Mouse (Mus musculus) ES-Bruce4 (cell line): ENCODE measurements around the gene Phospho2. TPM values are rescaled to one million over a fixed set of nuclear protein-coding genes. Genes with fewer than 3 reads are reported as not detected.
"Not testable (repeated sequence)": the region's sequence is repeated elsewhere in the genome, so short reads cannot be mapped to it uniquely, and the experiment has no call there.

Source experiments
- H3K27ac ChIP-seq: 2 replicates; pipeline ENCODE4 v1.5.1; 2012; ENCODE audit warnings: low read length, inconsistent platforms; ENCODE audit not compliant: insufficient read depth
- H3K27me3 ChIP-seq: 2 replicates; pipeline ENCODE4 v1.6.1; 2012; ENCODE audit warnings: mild to moderate bottlenecking, low read length, inconsistent platforms; ENCODE audit not compliant: control insufficient read depth, poor library complexity, insufficient read depth, severe bottlenecking
- H3K36me3 ChIP-seq: 2 replicates; pipeline ENCODE4 v1.6.1; 2012; ENCODE audit warnings: inconsistent platforms, mild to moderate bottlenecking, low read length, moderate library complexity; ENCODE audit not compliant: control insufficient read depth, poor library complexity, insufficient read depth, severe bottlenecking
- H3K4me1 ChIP-seq: one replicate; pipeline ENCODE4 v1.8.1; 2011; ENCODE audit warnings: low read length; ENCODE audit not compliant: control insufficient read depth, insufficient read depth
- H3K4me3 ChIP-seq: 2 replicates; pipeline ENCODE4 v1.5.1; 2011; ENCODE audit warnings: low read depth, mild to moderate bottlenecking, low read length
- H3K9ac ChIP-seq: 2 replicates; pipeline ENCODE4 v1.6.1; 2012; ENCODE audit warnings: low read depth, mild to moderate bottlenecking, inconsistent platforms; ENCODE audit not compliant: poor library complexity, severe bottlenecking
- H3K9me3 ChIP-seq: replicated peaks from 2 replicates; pipeline ENCODE4 v1.6.1; 2012; ENCODE audit warnings: mild to moderate bottlenecking, low read length, inconsistent platforms; ENCODE audit not compliant: control insufficient read depth, poor library complexity, insufficient read depth, severe bottlenecking
- CTCF ChIP-seq: IDR thresholded peaks from one replicate; pipeline ENCODE4 v1.8.1; 2011; ENCODE audit warnings: low read depth, low read length
- EP300 ChIP-seq: IDR thresholded peaks from 2 replicates; pipeline ENCODE4 v1.6.1; 2011; ENCODE audit warnings: low read depth, low read length; ENCODE audit not compliant: insufficient read depth
- POLR2A ChIP-seq: IDR thresholded peaks from one replicate; pipeline ENCODE4 v1.8.1; 2011; ENCODE audit warnings: low read length; ENCODE audit not compliant: insufficient read depth
- polyA plus RNA-seq: library from polyadenylated mRNA; stranded (reverse); fragments of >200 nt; gene quantifications from 2 replicates; pipeline ENCODE4 v1.2.4, GENCODE M21; 2011; ENCODE audit warnings: low read depth; ENCODE audit not compliant: missing spikeins, insufficient read depth, insufficient read length

The Phospho2 gene
- polyA plus RNA-seq, 1 experiment = 10.2 TPM

DNA sequence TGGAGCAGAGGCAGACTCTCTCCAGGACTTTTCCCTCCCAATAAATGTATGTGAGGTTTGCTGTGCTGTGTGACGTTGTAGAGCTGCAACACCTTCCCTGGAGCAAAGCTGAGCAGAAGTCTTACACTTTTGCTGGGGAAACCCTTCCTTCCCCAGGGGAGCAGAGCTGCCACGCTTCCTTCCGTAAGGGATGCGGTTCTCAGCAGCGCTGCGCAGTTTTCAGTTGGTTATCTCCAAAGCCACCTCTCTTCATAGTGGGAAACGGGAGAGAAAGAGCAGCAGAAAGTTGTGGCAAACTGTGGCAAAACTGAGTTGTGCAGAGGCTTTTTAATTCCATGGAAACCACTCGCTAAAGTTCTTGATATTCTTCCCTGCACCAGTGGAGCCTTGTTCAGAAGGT lies 14.3 kb downstream of the Phospho2 start:
- H3K36me3 ChIP-seq = no peaks in the 10 kb centered on the region
- TF ChIP-seq CTCF = no peak
- TF ChIP-seq POLR2A = no peak
- TF ChIP-seq EP300 = no peak

DNA sequence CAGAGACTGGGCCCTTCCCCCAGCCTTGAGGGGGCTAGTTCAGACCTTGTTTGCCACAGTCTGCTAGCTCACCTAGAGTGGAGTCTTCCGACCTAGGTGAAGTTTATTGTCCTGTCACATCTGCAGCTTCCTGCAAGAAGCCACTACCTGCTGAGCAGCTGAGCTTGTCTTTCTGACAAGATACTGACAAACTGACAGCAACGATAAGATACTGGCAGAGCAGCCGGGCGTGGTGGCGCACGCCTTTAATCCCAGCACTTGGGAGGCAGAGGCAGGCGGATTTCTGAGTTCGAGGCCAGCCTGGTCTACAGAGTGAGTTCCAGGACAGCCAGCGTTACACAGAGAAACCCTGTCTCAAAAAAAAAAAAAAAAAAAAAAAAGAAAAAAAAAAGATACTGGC lies 15.2 kb downstream of the Phospho2 start:
- H3K4me1 ChIP-seq, H3K9ac ChIP-seq, H3K4me3 ChIP-seq, H3K36me3 ChIP-seq, H3K27ac ChIP-seq, H3K27me3 ChIP-seq, H3K9me3 ChIP-seq: not testable (repeated sequence)

More for the DNA sequence above, 14.3 kb downstream of the Phospho2 start:
- H3K4me1 ChIP-seq = no peaks in the 10 kb centered on the region
- H3K9me3 ChIP-seq = peaks cover 3% of the 10 kb centered on the region; the same call in 1 of the 2 replicates
- H3K9ac ChIP-seq = no peak overlapping the region
- H3K4me3 ChIP-seq = no peak overlapping the region
- H3K27me3 ChIP-seq = no peaks in the 10 kb centered on the region
- H3K27ac ChIP-seq = no peak overlapping the region

GRCm38 (mm10) chr2:69810169-69810568 lies 20.7 kb downstream of the Phospho2 start:
- H3K27ac ChIP-seq = no peak overlapping the region
- no peak overlapping the region for H3K9ac ChIP-seq
- H3K36me3 ChIP-seq = no peaks in the 10 kb centered on the region
- no peak for TF ChIP-seq POLR2A
- no peak for TF ChIP-seq CTCF
- TF ChIP-seq EP300 = no peak
- no peaks in the 10 kb centered on the region; the same call in 1 of the 2 replicates for H3K27me3 ChIP-seq
- H3K4me3 ChIP-seq = no peak overlapping the region
- H3K9me3 ChIP-seq = no peaks in the 10 kb centered on the region
- no peaks in the 10 kb centered on the region for H3K4me1 ChIP-seq

GRCm38 (mm10) chr2:69811349-69811748 lies 21.9 kb downstream of the Phospho2 start:
- H3K27me3 ChIP-seq, H3K9ac ChIP-seq, H3K4me3 ChIP-seq, H3K9me3 ChIP-seq, H3K4me1 ChIP-seq, H3K36me3 ChIP-seq, H3K27ac ChIP-seq: not testable (repeated sequence)

DNA sequence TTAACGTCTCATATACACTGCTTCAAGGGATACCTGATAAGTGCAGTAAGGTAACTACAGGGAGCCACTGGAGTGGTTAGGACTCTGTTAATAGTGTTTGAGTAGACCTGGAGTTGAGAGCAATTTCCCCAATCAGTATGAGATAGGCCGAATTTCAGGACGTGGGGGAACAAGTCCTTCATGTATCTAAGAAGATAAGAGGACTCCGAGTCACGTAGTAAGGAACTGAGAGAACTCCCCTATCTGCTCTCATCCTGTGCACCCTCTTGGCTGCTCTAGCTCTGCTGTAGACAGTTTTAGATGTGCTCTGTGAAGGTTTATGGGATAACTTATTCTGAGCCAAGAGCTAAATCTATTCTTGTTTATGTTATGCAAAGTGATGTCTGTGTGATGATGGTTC lies 27.2 kb downstream of the Phospho2 start:
- TF ChIP-seq EP300 (no peak), POLR2A (no peak), CTCF (no peak)
- Histone ChIP-seq H3K4me3 (no peak overlapping the region), H3K27me3 (peaks cover 1% of the 10 kb centered on the region; the same call in 1 of the 2 replicates), H3K36me3 (no peaks in the 10 kb centered on the region), H3K9ac (no peak overlapping the region), H3K27ac (no peak overlapping the region), H3K9me3 (no peaks in the 10 kb centered on the region), H3K4me1 (no peaks in the 10 kb centered on the region)

GRCm38 (mm10) chr2:69818350-69819085 lies 29.1 kb downstream of the Phospho2 start:
- TF ChIP-seq CTCF (no peak), EP300 (no peak)
- Histone ChIP-seq H3K27ac (no peak overlapping the region), H3K9ac (no peak overlapping the region), H3K4me3 (no peak overlapping the region), H3K27me3 (peaks cover 1% of the 10 kb centered on the region; the same call in 1 of the 2 replicates), H3K36me3 (no peaks in the 10 kb centered on the region), H3K4me1 (no peaks in the 10 kb centered on the region), H3K9me3 (no peaks in the 10 kb centered on the region)
